Mouse (Mus musculus): ENCODE data around the gene Lce1b. TPM values are rescaled to one million over a fixed set of nuclear protein-coding genes. Genes with fewer than 3 reads are reported as not detected.

Gene Lce1b
- polyA plus RNA-seq, 1 experiment from 2014 or later = not detected

DNA sequence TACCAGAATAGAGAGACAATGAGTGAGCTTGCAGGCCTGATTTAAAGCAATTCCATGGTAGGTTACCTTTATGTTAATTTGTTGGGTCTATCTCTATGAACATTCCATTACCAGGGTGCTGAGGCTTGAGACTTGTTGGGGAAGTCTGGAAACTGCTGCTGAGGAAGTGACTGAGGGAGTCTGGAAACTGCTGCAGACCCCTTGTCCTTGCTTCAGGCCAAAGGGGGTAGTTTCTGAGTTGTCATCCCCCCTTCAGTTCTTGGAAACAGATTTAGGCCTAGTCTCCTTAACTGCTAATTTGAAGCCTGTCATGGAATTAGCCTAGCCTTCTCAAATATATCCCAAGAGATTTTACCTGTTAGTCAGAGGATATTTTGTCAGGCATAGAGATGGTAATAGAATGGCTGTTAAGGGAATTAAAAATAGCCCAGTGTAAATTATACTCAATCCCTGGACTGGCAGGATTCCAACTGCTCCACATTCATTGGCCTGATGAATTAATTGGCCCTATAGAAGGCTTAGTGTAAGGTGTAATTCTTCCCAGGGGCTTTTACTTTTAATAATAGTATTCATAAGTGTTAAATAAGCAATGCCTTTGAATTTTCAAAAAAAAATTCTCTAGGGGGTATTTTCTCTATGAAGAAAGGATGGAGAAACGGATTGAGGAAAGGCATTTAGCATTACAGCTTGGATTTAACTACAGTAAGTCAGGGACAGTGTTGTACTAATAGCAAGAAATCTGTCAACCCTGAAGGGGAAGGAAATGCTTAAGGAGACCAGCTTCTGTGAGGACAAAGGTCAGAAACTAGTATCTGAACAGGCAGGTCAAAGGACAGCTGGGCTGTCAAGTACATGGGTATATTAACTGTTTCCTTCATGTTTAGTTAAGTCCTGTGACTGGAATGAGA lies 18.7 kb downstream of the Lce1b start:
- WGBS = 31% methylated on average over 1 of the region's 1 CpGs
- no peaks in the 10 kb centered on the region for H3K27me3 ChIP-seq (ENCODE audit: insufficient read depth, low read length)
- ATAC-seq (ENCODE audit: low FRiP score, low TSS enrichment) = peak; percentile 85

GRCm38 (mm10) chr3:92621560-92621959 lies 35.2 kb downstream of the Lce1b start, which contains the start of gene Lce6a:
Gene Lce6a (minus strand): TSS chr3:92621660.
- Histone ChIP-seq H3K9me3 (ENCODE audit: low read length) (no peaks in the 10 kb centered on the region), H3K4me3 (ENCODE audit: low read length) (no peak within 1 kb of the TSS), H3K27ac (ENCODE audit: low read length) (no peak within 1 kb of the TSS), H3K4me1 (ENCODE audit: insufficient read depth, low read length) (no peaks in the 10 kb centered on the region), H3K27me3 (ENCODE audit: insufficient read depth, low read length) (no peaks in the 10 kb centered on the region), H3K4me2 (replicated peaks; ENCODE audit: low read depth, low read length) (no peak within 1 kb of the TSS), H3K9ac (replicated peaks; ENCODE audit: low read length) (no peak within 1 kb of the TSS), H3K36me3 (ENCODE audit: insufficient read depth, low read length) (no peaks in the 10 kb centered on the region)
- no peak for ATAC-seq (ENCODE audit: low FRiP score, low TSS enrichment)
- 77% methylated on average over 2 of the region's 2 CpGs for WGBS

More for the DNA sequence above, 18.7 kb downstream of the Lce1b start:
- no peaks in the 10 kb centered on the region for H3K4me1 ChIP-seq (ENCODE audit: insufficient read depth, low read length)
- no peak overlapping the region for H3K4me3 ChIP-seq (ENCODE audit: low read length)
- H3K36me3 ChIP-seq (ENCODE audit: insufficient read depth, low read length) = no peaks in the 10 kb centered on the region
- no peaks in the 10 kb centered on the region for H3K9me3 ChIP-seq (ENCODE audit: low read length)
- no peak overlapping the region for H3K27ac ChIP-seq (ENCODE audit: low read length)
- no peak overlapping the region for H3K4me2 ChIP-seq (replicated peaks; ENCODE audit: low read depth, low read length)
- no peak overlapping the region for H3K9ac ChIP-seq (replicated peaks; ENCODE audit: low read length)

GRCm38 (mm10) chr3:92609804-92610203 lies 46.9 kb downstream of the Lce1b start:
- ATAC-seq (ENCODE audit: low FRiP score, low TSS enrichment) = no peak
- 61% methylated on average over 1 of the region's 1 CpGs for WGBS
- H3K4me2 ChIP-seq (replicated peaks; ENCODE audit: low read depth, low read length) = no peak overlapping the region

GRCm38 (mm10) chr3:92607392-92607791 lies 49.3 kb downstream of the Lce1b start, which contains the start of gene 2210017I01Rik:
Gene 2210017I01Rik (minus strand): TSS chr3:92607492.
- no peak within 1 kb of the TSS for H3K4me3 ChIP-seq (ENCODE audit: low read length)
- H3K4me2 ChIP-seq (replicated peaks; ENCODE audit: low read depth, low read length) = no peak within 1 kb of the TSS
- no peaks in the 10 kb centered on the region for H3K4me1 ChIP-seq (ENCODE audit: insufficient read depth, low read length)
- ATAC-seq (ENCODE audit: low FRiP score, low TSS enrichment) = no peak
- no peak within 1 kb of the TSS for H3K9ac ChIP-seq (replicated peaks; ENCODE audit: low read length)
- H3K27ac ChIP-seq (ENCODE audit: low read length) = no peak within 1 kb of the TSS
- H3K36me3 ChIP-seq (ENCODE audit: insufficient read depth, low read length) = no peaks in the 10 kb centered on the region
- H3K9me3 ChIP-seq (ENCODE audit: low read length) = peaks cover 6% of the 10 kb centered on the region; the same call in 1 of the 2 replicates
- no peaks in the 10 kb centered on the region for H3K27me3 ChIP-seq (ENCODE audit: insufficient read depth, low read length)

More at GRCm38 (mm10) chr3:92609804-92610203, 46.9 kb downstream of the Lce1b start:
- Histone ChIP-seq H3K36me3 (ENCODE audit: insufficient read depth, low read length) (no peaks in the 10 kb centered on the region), H3K4me1 (ENCODE audit: insufficient read depth, low read length) (no peaks in the 10 kb centered on the region), H3K9ac (replicated peaks; ENCODE audit: low read length) (no peak overlapping the region), H3K4me3 (ENCODE audit: low read length) (no peak overlapping the region), H3K9me3 (ENCODE audit: low read length) (peaks cover under 1% of the 10 kb centered on the region; the same call in 1 of the 2 replicates), H3K27me3 (ENCODE audit: insufficient read depth, low read length) (no peaks in the 10 kb centered on the region), H3K27ac (ENCODE audit: low read length) (no peak overlapping the region)

Other genes starting within 250 kb of the Lce1b start
- not detected in 2 replicates for gene Sprr2i, start 248.9 kb downstream of the Lce1b start, polyA plus RNA-seq (2015; fragmentation: Nextera tagmentation; extraction: Ambion mirVana)
- gene Sprr2j-ps, start 238.8 kb downstream of the Lce1b start, polyA plus RNA-seq (2015; fragmentation: Nextera tagmentation; extraction: Ambion mirVana) = not detected in 2 replicates
- gene Gm9774, start 227.5 kb downstream of the Lce1b start, polyA plus RNA-seq (2015; fragmentation: Nextera tagmentation; extraction: Ambion mirVana) = 8.3 and 22.7 TPM in 2 replicates
- not detected in 2 replicates for gene Sprr2k, start 224.3 kb downstream of the Lce1b start, polyA plus RNA-seq (2015; fragmentation: Nextera tagmentation; extraction: Ambion mirVana)
- 0.30 TPM in 1 of 2 replicates, not detected in the other for gene Sprr1b, start 218.1 kb downstream of the Lce1b start, polyA plus RNA-seq (2015; fragmentation: Nextera tagmentation; extraction: Ambion mirVana)
- gene Sprr3, start 198.2 kb downstream of the Lce1b start, polyA plus RNA-seq (2015; fragmentation: Nextera tagmentation; extraction: Ambion mirVana) = not detected in 2 replicates
- gene Sprr1a, start 171.0 kb downstream of the Lce1b start, polyA plus RNA-seq (2015; fragmentation: Nextera tagmentation; extraction: Ambion mirVana) = 45.9 TPM in 2 replicates
- gene Sprr4, start 156.4 kb downstream of the Lce1b start, polyA plus RNA-seq (2015; fragmentation: Nextera tagmentation; extraction: Ambion mirVana) = not detected in 2 replicates
- gene 2310046K23Rik, start 122.4 kb downstream of the Lce1b start, polyA plus RNA-seq (2015; fragmentation: Nextera tagmentation; extraction: Ambion mirVana) = not detected in 2 replicates
- gene Ivl, start 83.2 kb downstream of the Lce1b start, polyA plus RNA-seq (2015; fragmentation: Nextera tagmentation; extraction: Ambion mirVana) = 0.64 and 1.4 TPM in 2 replicates
- not detected in 2 replicates for gene Smcp, start 67.9 kb downstream of the Lce1b start, polyA plus RNA-seq (2015; fragmentation: Nextera tagmentation; extraction: Ambion mirVana)
- gene 2210017I01Rik, start 49.4 kb downstream of the Lce1b start, polyA plus RNA-seq (2015; fragmentation: Nextera tagmentation; extraction: Ambion mirVana) = not detected in 2 replicates
- not detected in 2 replicates for gene Lce6a, start 35.3 kb downstream of the Lce1b start, polyA plus RNA-seq (2015; fragmentation: Nextera tagmentation; extraction: Ambion mirVana)
- not detected in 2 replicates for gene Lce1a1, start 8.6 kb downstream of the Lce1b start, polyA plus RNA-seq (2015; fragmentation: Nextera tagmentation; extraction: Ambion mirVana)
- not detected in 2 replicates for gene Lce1a2, start 13.4 kb upstream of the Lce1b start, polyA plus RNA-seq (2015; fragmentation: Nextera tagmentation; extraction: Ambion mirVana)
- gene Lce1c, start 22.3 kb upstream of the Lce1b start, polyA plus RNA-seq (2015; fragmentation: Nextera tagmentation; extraction: Ambion mirVana) = not detected in 2 replicates
- not detected in 2 replicates for gene Lce1d, start 30.3 kb upstream of the Lce1b start, polyA plus RNA-seq (2015; fragmentation: Nextera tagmentation; extraction: Ambion mirVana)
- not detected in 2 replicates for gene Lce1e, start 52.1 kb upstream of the Lce1b start, polyA plus RNA-seq (2015; fragmentation: Nextera tagmentation; extraction: Ambion mirVana)
- not detected in 2 replicates for gene Lce1f, start 63.4 kb upstream of the Lce1b start, polyA plus RNA-seq (2015; fragmentation: Nextera tagmentation; extraction: Ambion mirVana)
- gene Gm38119, start 82.2 kb upstream of the Lce1b start, polyA plus RNA-seq (2015; fragmentation: Nextera tagmentation; extraction: Ambion mirVana) = not detected in 2 replicates
- gene Lce1g, start 95.4 kb upstream of the Lce1b start, polyA plus RNA-seq (2015; fragmentation: Nextera tagmentation; extraction: Ambion mirVana) = 0.17 TPM in 1 of 2 replicates, not detected in the other
- not detected in 2 replicates for gene Lce1h, start 108.1 kb upstream of the Lce1b start, polyA plus RNA-seq (2015; fragmentation: Nextera tagmentation; extraction: Ambion mirVana)
- gene Lce1i, start 122.0 kb upstream of the Lce1b start, polyA plus RNA-seq (2015; fragmentation: Nextera tagmentation; extraction: Ambion mirVana) = not detected in 2 replicates
- gene Lce1j, start 133.6 kb upstream of the Lce1b start, polyA plus RNA-seq (2015; fragmentation: Nextera tagmentation; extraction: Ambion mirVana) = not detected in 2 replicates
- not detected in 2 replicates for gene Lce1k, start 151.0 kb upstream of the Lce1b start, polyA plus RNA-seq (2015; fragmentation: Nextera tagmentation; extraction: Ambion mirVana)
- 0.07 TPM in 1 of 2 replicates, not detected in the other for gene Kprp, start 170.3 kb upstream of the Lce1b start, polyA plus RNA-seq (2015; fragmentation: Nextera tagmentation; extraction: Ambion mirVana)
- not detected in 2 replicates for gene Lce1l, start 194.4 kb upstream of the Lce1b start, polyA plus RNA-seq (2015; fragmentation: Nextera tagmentation; extraction: Ambion mirVana)
- not detected in 2 replicates for gene 2310050C09Rik, start 213.3 kb upstream of the Lce1b start, polyA plus RNA-seq (2015; fragmentation: Nextera tagmentation; extraction: Ambion mirVana)